Mouse (Mus musculus): ENCODE data around the gene Pid1. TPM values are rescaled to one million over a fixed set of nuclear protein-coding genes. Genes with fewer than 3 reads are reported as not detected.

Pid1 gene
- polyA plus RNA-seq, 1 experiment from 2014 or later = 20.8 TPM

DNA sequence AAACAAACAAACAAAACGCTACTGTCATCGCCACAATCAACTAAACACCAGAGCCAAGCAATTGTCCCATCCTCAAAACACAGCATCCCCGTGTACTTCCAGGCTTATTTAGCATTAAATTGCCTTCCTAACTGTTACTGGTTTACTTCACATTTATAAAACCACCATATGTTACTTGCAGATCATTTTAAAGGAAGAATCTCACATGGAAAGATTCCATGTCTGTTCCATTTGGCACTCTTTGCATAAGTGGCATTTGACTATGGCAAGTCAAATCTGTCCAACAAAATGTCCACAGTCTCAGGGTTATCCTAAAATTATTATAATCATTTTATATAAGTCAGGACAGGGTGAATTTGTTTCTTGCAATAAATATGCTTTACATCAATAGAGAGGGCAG, 32.8 kb upstream of the Pid1 start:
- H3K4me2 ChIP-seq (ENCODE audit: low read depth, low read length) = no peak overlapping the region
- no peaks in the 10 kb centered on the region for H3K36me3 ChIP-seq (ENCODE audit: control insufficient read depth, insufficient read depth, low read length)
- no peaks in the 10 kb centered on the region for H3K27me3 ChIP-seq (replicated peaks; ENCODE audit: control insufficient read depth, insufficient read depth, low read length)
- no peak for ATAC-seq
- H3K4me1 ChIP-seq (ENCODE audit: control insufficient read depth, insufficient read depth, low read length) = no peaks in the 10 kb centered on the region
- 63% methylated on average over 3 of the region's 3 CpGs for WGBS
- no peak overlapping the region for H3K27ac ChIP-seq (ENCODE audit: low read length)
- H3K4me3 ChIP-seq (ENCODE audit: low read length) = no peak overlapping the region
- no peak overlapping the region for H3K9ac ChIP-seq (ENCODE audit: low read depth, low read length)
- no peaks in the 10 kb centered on the region for H3K9me3 ChIP-seq (ENCODE audit: control insufficient read depth, low read length)

DNA sequence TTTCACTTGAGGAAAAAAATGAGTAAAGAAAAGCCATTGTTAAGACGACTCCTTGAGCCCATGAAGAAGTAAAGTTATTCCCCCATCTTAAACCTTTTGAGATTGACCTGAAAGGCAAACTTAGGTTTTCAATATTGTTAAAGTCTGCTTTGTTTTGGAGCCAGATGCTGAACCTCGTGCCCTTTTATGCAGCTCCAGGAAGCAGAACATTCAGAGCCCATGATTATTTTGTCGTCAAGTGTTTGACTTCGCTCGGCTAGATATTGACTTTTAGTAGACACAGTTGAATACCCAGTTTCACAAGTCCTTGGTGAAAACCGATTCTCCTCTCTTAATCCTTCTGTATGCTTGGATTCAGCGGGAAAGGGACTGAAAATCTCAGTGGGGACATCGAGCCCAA, 31.9 kb upstream of the Pid1 start:
- no peak for ATAC-seq
- H3K9me3 ChIP-seq (ENCODE audit: control insufficient read depth, low read length) = no peaks in the 10 kb centered on the region
- H3K27ac ChIP-seq (ENCODE audit: low read length) = no peak overlapping the region
- H3K9ac ChIP-seq (ENCODE audit: low read depth, low read length) = no peak overlapping the region
- H3K27me3 ChIP-seq (replicated peaks; ENCODE audit: control insufficient read depth, insufficient read depth, low read length) = no peaks in the 10 kb centered on the region
- no peak overlapping the region for H3K4me2 ChIP-seq (ENCODE audit: low read depth, low read length)
- H3K4me1 ChIP-seq (ENCODE audit: control insufficient read depth, insufficient read depth, low read length) = no peaks in the 10 kb centered on the region
- 79% methylated on average over 8 of the region's 8 CpGs for WGBS
- H3K36me3 ChIP-seq (ENCODE audit: control insufficient read depth, insufficient read depth, low read length) = no peaks in the 10 kb centered on the region
- H3K4me3 ChIP-seq (ENCODE audit: low read length) = no peak overlapping the region

DNA sequence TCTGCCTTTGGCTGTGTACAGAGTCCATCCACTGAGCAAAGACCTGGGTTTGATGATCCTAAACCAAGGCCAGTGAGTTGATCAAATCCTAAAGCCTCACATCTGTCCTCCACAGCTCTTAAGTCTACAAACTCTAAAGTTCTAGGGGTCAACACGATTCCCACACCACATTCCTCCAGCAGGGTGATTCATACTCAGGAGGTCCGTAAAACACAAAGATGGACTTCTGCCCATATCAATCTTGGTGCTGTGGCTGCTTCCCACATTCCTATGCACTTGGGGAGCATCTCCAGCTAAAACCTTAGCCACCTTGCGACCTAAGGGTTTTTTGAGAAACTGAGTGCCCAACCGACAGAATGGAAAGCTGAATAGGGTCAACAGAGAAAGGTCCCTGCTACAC, 27.0 kb upstream of the Pid1 start:
- ATAC-seq = no peak
- Histone ChIP-seq H3K27me3 (replicated peaks; ENCODE audit: control insufficient read depth, insufficient read depth, low read length) (no peaks in the 10 kb centered on the region), H3K4me2 (ENCODE audit: low read depth, low read length) (no peak overlapping the region), H3K4me1 (ENCODE audit: control insufficient read depth, insufficient read depth, low read length) (no peaks in the 10 kb centered on the region), H3K4me3 (ENCODE audit: low read length) (no peak overlapping the region), H3K27ac (ENCODE audit: low read length) (no peak overlapping the region), H3K36me3 (ENCODE audit: control insufficient read depth, insufficient read depth, low read length) (no peaks in the 10 kb centered on the region), H3K9me3 (ENCODE audit: control insufficient read depth, low read length) (no peaks in the 10 kb centered on the region), H3K9ac (ENCODE audit: low read depth, low read length) (no peak overlapping the region)
- WGBS = 85% methylated on average over 4 of the region's 4 CpGs

DNA sequence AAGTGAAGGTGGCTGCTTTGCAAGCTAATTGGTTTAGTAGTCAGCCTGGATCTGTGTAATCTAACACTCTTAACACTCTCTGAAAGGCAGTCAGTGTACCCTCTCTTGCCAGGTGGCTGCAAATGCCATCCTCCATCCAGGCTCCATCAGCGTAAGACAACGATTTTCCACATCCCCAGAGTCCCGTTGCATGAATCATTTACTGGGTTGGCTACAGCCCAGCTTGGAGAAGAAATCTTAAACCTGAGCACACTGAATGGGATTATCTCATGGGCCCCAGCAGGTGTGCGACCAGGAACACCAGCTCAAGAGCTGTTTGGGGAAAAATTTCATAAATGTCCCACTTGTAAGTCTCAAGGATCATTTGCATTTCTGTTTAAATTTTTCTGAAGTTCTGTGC, 23.6 kb upstream of the Pid1 start:
- no peaks in the 10 kb centered on the region for H3K9me3 ChIP-seq (ENCODE audit: control insufficient read depth, low read length)
- H3K27me3 ChIP-seq (replicated peaks; ENCODE audit: control insufficient read depth, insufficient read depth, low read length) = no peaks in the 10 kb centered on the region
- H3K4me3 ChIP-seq (ENCODE audit: low read length) = no peak overlapping the region
- no peak overlapping the region for H3K4me2 ChIP-seq (ENCODE audit: low read depth, low read length)
- no peak overlapping the region for H3K27ac ChIP-seq (ENCODE audit: low read length)
- no peak for ATAC-seq
- no peaks in the 10 kb centered on the region for H3K4me1 ChIP-seq (ENCODE audit: control insufficient read depth, insufficient read depth, low read length)
- WGBS = 56% methylated on average over 4 of the region's 4 CpGs
- no peaks in the 10 kb centered on the region for H3K36me3 ChIP-seq (ENCODE audit: control insufficient read depth, insufficient read depth, low read length)
- no peak overlapping the region for H3K9ac ChIP-seq (ENCODE audit: low read depth, low read length)

DNA sequence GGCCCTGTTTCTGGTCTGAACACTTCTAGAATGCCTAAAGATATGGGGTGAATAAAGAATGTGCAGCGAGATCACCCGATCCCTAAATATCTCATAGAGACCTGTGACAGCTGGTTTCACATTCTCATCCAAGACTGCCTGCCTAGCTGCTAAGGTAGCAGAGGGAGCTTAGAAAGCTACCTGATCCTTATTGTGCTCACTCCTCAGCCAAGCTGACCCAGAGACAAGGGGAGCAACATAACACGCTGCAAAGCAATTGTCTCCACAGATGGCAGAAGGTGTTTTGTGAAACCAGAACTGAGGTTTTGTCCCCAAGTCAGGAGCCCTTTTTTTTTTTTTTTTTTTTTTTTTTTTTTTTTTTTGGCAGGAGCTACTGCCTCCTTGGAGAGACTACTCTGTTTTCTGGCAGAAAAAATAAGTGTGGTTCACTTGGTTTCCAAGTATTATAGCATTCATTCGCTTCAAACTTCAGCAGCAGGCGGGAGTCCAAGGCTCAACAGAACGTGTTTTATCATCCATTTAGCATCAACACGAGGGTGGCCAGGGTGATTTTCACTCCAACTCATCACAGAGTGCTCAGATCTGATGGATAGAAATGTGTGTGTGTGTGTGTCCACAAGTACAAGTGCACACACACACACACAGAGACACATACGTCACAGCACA, 22.6 kb upstream of the Pid1 start:
- H3K4me3 ChIP-seq (ENCODE audit: low read length) = no peak overlapping the region
- no peak for ATAC-seq

GRCm38 (mm10) chr1:84382709-84383108, 18.7 kb upstream of the Pid1 start:
- ATAC-seq = no peak
- Histone ChIP-seq H3K27me3 (replicated peaks; ENCODE audit: control insufficient read depth, insufficient read depth, low read length) (no peaks in the 10 kb centered on the region), H3K4me1 (ENCODE audit: control insufficient read depth, insufficient read depth, low read length) (no peaks in the 10 kb centered on the region), H3K9me3 (ENCODE audit: control insufficient read depth, low read length) (no peaks in the 10 kb centered on the region), H3K9ac (ENCODE audit: low read depth, low read length) (no peak overlapping the region), H3K36me3 (ENCODE audit: control insufficient read depth, insufficient read depth, low read length) (no peaks in the 10 kb centered on the region), H3K4me2 (ENCODE audit: low read depth, low read length) (no peak overlapping the region), H3K4me3 (ENCODE audit: low read length) (no peak overlapping the region), H3K27ac (ENCODE audit: low read length) (no peak overlapping the region)
- 66% methylated on average over 1 of the region's 1 CpGs for WGBS

More for the DNA sequence above, 22.6 kb upstream of the Pid1 start:
- Histone ChIP-seq H3K27ac (ENCODE audit: low read length) (no peak overlapping the region), H3K9me3 (ENCODE audit: control insufficient read depth, low read length) (no peaks in the 10 kb centered on the region), H3K27me3 (replicated peaks; ENCODE audit: control insufficient read depth, insufficient read depth, low read length) (no peaks in the 10 kb centered on the region), H3K4me1 (ENCODE audit: control insufficient read depth, insufficient read depth, low read length) (no peaks in the 10 kb centered on the region), H3K36me3 (ENCODE audit: control insufficient read depth, insufficient read depth, low read length) (no peaks in the 10 kb centered on the region), H3K9ac (ENCODE audit: low read depth, low read length) (no peak overlapping the region), H3K4me2 (ENCODE audit: low read depth, low read length) (no peak overlapping the region)
- WGBS = 72% methylated on average over 8 of the region's 8 CpGs

DNA sequence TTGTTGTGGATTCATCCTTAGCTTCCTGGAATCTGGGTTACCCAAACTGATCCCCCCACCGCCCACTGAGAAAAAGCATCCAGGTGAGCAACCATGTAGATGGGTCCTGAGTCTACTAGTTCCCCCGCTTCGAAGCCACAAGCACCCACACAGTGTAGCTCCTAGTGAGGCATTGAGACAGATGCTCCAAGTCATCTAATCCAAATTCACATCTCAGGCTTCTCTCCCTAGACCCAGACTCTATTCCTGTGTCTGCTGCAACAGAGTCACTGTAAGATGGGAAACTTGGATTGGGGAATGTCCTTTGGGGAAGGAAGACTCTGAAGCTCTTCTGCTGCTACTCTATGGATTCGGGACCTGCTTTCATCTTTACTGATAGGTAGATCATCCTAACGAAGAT, 18.1 kb upstream of the Pid1 start:
- H3K4me3 ChIP-seq (ENCODE audit: low read length) = no peak overlapping the region
- no peak for ATAC-seq
- WGBS = 94% methylated on average over 5 of the region's 5 CpGs

DNA sequence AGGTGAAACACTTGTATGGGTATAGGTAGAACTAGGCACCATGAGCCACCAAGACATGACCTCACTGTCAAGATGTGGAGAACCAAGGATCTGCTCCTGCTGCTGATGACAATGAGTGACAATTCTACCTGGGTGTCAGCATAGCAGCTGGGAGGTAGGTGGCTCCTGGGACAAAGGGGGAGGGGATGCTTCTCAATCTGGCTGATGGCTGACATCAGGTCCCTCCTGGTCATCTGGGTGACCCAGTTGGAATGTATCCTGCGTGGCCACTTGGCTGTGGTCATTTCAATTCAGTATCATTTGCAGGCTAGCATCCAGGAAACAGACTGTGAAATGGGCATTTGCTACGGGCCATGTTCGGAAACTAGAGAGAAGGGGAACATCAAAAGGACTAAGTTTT, 16.9 kb upstream of the Pid1 start:
- Histone ChIP-seq H3K9ac (ENCODE audit: low read depth, low read length) (no peak overlapping the region), H3K4me1 (ENCODE audit: control insufficient read depth, insufficient read depth, low read length) (no peaks in the 10 kb centered on the region), H3K4me2 (ENCODE audit: low read depth, low read length) (no peak overlapping the region), H3K27ac (ENCODE audit: low read length) (no peak overlapping the region), H3K4me3 (ENCODE audit: low read length) (no peak overlapping the region), H3K9me3 (ENCODE audit: control insufficient read depth, low read length) (no peaks in the 10 kb centered on the region), H3K36me3 (ENCODE audit: control insufficient read depth, insufficient read depth, low read length) (no peaks in the 10 kb centered on the region), H3K27me3 (replicated peaks; ENCODE audit: control insufficient read depth, insufficient read depth, low read length) (no peaks in the 10 kb centered on the region)
- no peak for ATAC-seq
- 86% methylated on average over 3 of the region's 3 CpGs for WGBS

More for the DNA sequence above, 18.1 kb upstream of the Pid1 start:
- Histone ChIP-seq H3K4me2 (ENCODE audit: low read depth, low read length) (no peak overlapping the region), H3K27ac (ENCODE audit: low read length) (no peak overlapping the region), H3K9ac (ENCODE audit: low read depth, low read length) (no peak overlapping the region), H3K9me3 (ENCODE audit: control insufficient read depth, low read length) (no peaks in the 10 kb centered on the region), H3K4me1 (ENCODE audit: control insufficient read depth, insufficient read depth, low read length) (no peaks in the 10 kb centered on the region), H3K27me3 (replicated peaks; ENCODE audit: control insufficient read depth, insufficient read depth, low read length) (no peaks in the 10 kb centered on the region), H3K36me3 (ENCODE audit: control insufficient read depth, insufficient read depth, low read length) (no peaks in the 10 kb centered on the region)

DNA sequence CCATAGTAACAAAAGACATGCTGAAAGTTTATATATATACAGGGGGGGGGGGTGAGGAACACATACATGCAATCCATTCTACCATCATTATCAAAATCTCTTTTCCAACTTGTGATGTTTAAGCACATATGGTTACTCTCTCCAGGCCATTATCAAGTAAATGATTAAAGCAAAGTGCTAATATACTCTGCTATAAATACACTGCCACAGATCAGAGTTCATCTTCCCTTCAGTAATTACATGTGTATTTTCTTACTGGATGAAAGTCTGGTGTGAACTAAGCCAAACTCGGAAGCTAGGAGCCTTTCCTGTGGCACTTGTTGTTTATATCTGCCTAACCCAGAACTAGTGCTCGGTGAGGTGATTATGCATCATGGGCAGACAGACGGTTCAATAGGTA, 3.8 kb upstream of the Pid1 start:
- Histone ChIP-seq H3K4me3 (ENCODE audit: low read length) (no peak overlapping the region), H3K9ac (ENCODE audit: low read depth, low read length) (no peak overlapping the region), H3K27ac (ENCODE audit: low read length) (peak overlapping the region; percentile 61), H3K9me3 (ENCODE audit: control insufficient read depth, low read length) (no peaks in the 10 kb centered on the region), H3K4me1 (ENCODE audit: control insufficient read depth, insufficient read depth, low read length) (peaks cover 15% of the 10 kb centered on the region), H3K27me3 (replicated peaks; ENCODE audit: control insufficient read depth, insufficient read depth, low read length) (no peaks in the 10 kb centered on the region), H3K36me3 (ENCODE audit: control insufficient read depth, insufficient read depth, low read length) (no peaks in the 10 kb centered on the region), H3K4me2 (ENCODE audit: low read depth, low read length) (no peak overlapping the region)
- 48% methylated on average over 3 of the region's 3 CpGs for WGBS
- ATAC-seq = peak; percentile 90

DNA sequence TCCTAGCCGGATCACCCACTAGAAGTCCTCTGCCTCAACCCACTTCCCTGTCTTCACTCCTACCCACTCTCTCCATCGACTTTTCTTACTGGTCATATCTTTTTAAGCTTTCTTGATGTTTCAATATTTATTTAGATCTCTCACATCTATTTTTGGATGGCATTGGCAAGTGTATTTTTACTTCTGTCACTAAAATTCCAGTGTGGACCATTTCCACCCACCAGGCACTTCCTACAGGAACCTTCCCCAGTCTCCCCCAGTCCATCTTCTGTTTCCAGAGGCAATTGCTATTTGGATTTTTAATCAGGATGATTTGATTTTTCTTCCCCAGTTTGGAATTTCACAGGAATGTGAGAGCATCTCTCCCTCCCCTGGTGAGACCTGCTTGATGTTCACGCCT, 2.6 kb upstream of the Pid1 start:
- peaks cover 20% of the 10 kb centered on the region for H3K4me1 ChIP-seq (ENCODE audit: control insufficient read depth, insufficient read depth, low read length)
- no peak for ATAC-seq
- no peak overlapping the region for H3K4me2 ChIP-seq (ENCODE audit: low read depth, low read length)
- H3K4me3 ChIP-seq (ENCODE audit: low read length) = no peak overlapping the region
- 75% methylated on average over 3 of the region's 3 CpGs for WGBS
- H3K9me3 ChIP-seq (ENCODE audit: control insufficient read depth, low read length) = no peaks in the 10 kb centered on the region
- no peaks in the 10 kb centered on the region for H3K27me3 ChIP-seq (replicated peaks; ENCODE audit: control insufficient read depth, insufficient read depth, low read length)
- H3K27ac ChIP-seq (ENCODE audit: low read length) = no peak overlapping the region
- no peak overlapping the region for H3K9ac ChIP-seq (ENCODE audit: low read depth, low read length)
- H3K36me3 ChIP-seq (ENCODE audit: control insufficient read depth, insufficient read depth, low read length) = no peaks in the 10 kb centered on the region
